Comparison of ENCODE assay signal across 22 mouse cellular contexts in the genomic region with DNA sequence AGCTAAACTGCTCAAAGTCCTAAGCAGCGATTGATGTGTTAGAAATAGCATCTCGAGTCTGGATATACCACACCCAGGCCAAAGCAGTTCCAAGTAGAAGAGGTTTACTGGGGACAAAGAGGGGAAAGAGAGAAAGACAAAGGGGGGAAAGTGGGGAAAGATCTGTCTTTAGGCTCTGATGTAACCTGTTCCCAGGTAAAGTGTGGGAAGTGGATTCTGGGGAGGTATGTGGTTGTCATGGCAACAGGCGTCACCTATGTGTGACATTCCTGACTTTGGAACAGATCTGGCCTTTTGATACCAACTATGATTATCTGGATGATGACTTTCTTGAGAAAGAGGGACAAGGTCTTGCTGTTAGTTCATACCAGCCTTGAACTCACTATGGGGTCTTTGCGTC.
A peak's percentile ranks its signal among the peaks of the same experiment; 100 is the strongest.
DNase-seq lines count a peak whose midpoint lies in the region; ATAC-seq lines count a peak whose summit lies in the region.
"Had no signal": no experiment of that assay in that cellular context is flagged by ENCODE, and none has a peak within 500 bp of the region (broad histone marks: within the 10 kb centered on the region; RNA-seq: fewer than 3 reads in every experiment).

No protein-coding gene starts in this region.

- H3K4me3 ChIP-seq in heart, embryonic 10.5 days: no peak overlapping the region
- H3K4me3 ChIP-seq in midbrain, embryonic 10.5 days: no peak overlapping the region
- no peak overlapping the region for H3K4me3 ChIP-seq in midbrain, embryonic 14.5 days (replicated peaks; ENCODE audit: low read depth, low read length)
- no peak overlapping the region for H3K4me3 ChIP-seq in embryonic facial prominence, embryonic 10.5 days
- H3K4me3 ChIP-seq: embryonic facial prominence, embryonic 13.5 days; embryonic facial prominence, embryonic 15.5 days; erythroblast, embryonic 14.5 days; forebrain, embryonic 10.5 days; forebrain, embryonic 12.5 days had no signal

- H3K4me1 ChIP-seq in heart, embryonic 10.5 days: peaks cover 40% of the 10 kb centered on the region
- H3K4me1 ChIP-seq in midbrain, embryonic 10.5 days: peaks cover 48% of the 10 kb centered on the region
- H3K4me1 ChIP-seq in midbrain, embryonic 14.5 days (ENCODE audit: control insufficient read depth, insufficient read depth, low read length): peaks cover 16% of the 10 kb centered on the region
- peaks cover 27% of the 10 kb centered on the region for H3K4me1 ChIP-seq in embryonic facial prominence, embryonic 10.5 days

- ATAC-seq in midbrain, embryonic 14.5 days (ENCODE audit: low FRiP score, low TSS enrichment): no peak
- ATAC-seq: activated CD4-positive, CD25-positive, alpha-beta regulatory T cell, adult 4 months; forebrain, embryonic 14.5 days; forebrain, embryonic 16.5 days had no signal

- no peaks in the 10 kb centered on the region for H3K27me3 ChIP-seq in heart, embryonic 10.5 days (ENCODE audit: insufficient read depth, poor library complexity, severe bottlenecking)
- H3K27me3 ChIP-seq in midbrain, embryonic 10.5 days (ENCODE audit: low read depth, poor library complexity, severe bottlenecking): peaks cover 12% of the 10 kb centered on the region
- H3K27me3 ChIP-seq in midbrain, embryonic 14.5 days (ENCODE audit: control insufficient read depth, insufficient read depth, low read length): no peaks in the 10 kb centered on the region
- peaks cover 45% of the 10 kb centered on the region for H3K27me3 ChIP-seq in embryonic facial prominence, embryonic 10.5 days (replicated peaks; ENCODE audit: low read depth, poor library complexity, severe bottlenecking)
- H3K27me3 ChIP-seq: embryonic facial prominence, embryonic 15.5 days; forebrain, embryonic 12.5 days had no signal

- no peak overlapping the region for H3K4me2 ChIP-seq in midbrain, embryonic 14.5 days (ENCODE audit: low read length)
- H3K4me2 ChIP-seq: embryonic facial prominence, embryonic 13.5 days; embryonic facial prominence, embryonic 15.5 days; forebrain, embryonic 12.5 days had no signal

- H3K36me3 ChIP-seq in heart, embryonic 10.5 days: no peaks in the 10 kb centered on the region
- H3K36me3 ChIP-seq in midbrain, embryonic 10.5 days: no peaks in the 10 kb centered on the region
- H3K36me3 ChIP-seq in midbrain, embryonic 14.5 days (ENCODE audit: control insufficient read depth, insufficient read depth, low read length): no peaks in the 10 kb centered on the region
- H3K36me3 ChIP-seq in embryonic facial prominence, embryonic 10.5 days (replicated peaks): no peaks in the 10 kb centered on the region
- H3K36me3 ChIP-seq: embryonic facial prominence, embryonic 13.5 days; embryonic facial prominence, embryonic 15.5 days; forebrain, embryonic 10.5 days; forebrain, embryonic 12.5 days had no signal

- intact Hi-C loops in heart, postnatal 10 days (cut with DNase I): no loop called here

- no peaks in the 10 kb centered on the region for H3K9me3 ChIP-seq in heart, embryonic 10.5 days
- H3K9me3 ChIP-seq in midbrain, embryonic 10.5 days (replicated peaks): no peaks in the 10 kb centered on the region
- no peaks in the 10 kb centered on the region for H3K9me3 ChIP-seq in midbrain, embryonic 14.5 days (ENCODE audit: control insufficient read depth, low read length)
- no peaks in the 10 kb centered on the region for H3K9me3 ChIP-seq in embryonic facial prominence, embryonic 10.5 days
- H3K9me3 ChIP-seq: embryonic facial prominence, embryonic 13.5 days; embryonic facial prominence, embryonic 15.5 days; forebrain, embryonic 10.5 days; forebrain, embryonic 12.5 days had no signal

- no peak overlapping the region for H3K27ac ChIP-seq in heart, embryonic 10.5 days
- peak overlapping the region; percentile 87; the same call in 1 of the 2 replicates for H3K27ac ChIP-seq in midbrain, embryonic 10.5 days (replicated peaks)
- H3K27ac ChIP-seq in midbrain, embryonic 14.5 days (replicated peaks; ENCODE audit: low read depth, low read length): no peak overlapping the region
- H3K27ac ChIP-seq in embryonic facial prominence, embryonic 10.5 days (replicated peaks): no peak overlapping the region
- H3K27ac ChIP-seq: embryonic facial prominence, embryonic 13.5 days; embryonic facial prominence, embryonic 15.5 days; forebrain, embryonic 12.5 days had no signal

- H3K9ac ChIP-seq in midbrain, embryonic 14.5 days (replicated peaks; ENCODE audit: low read length): no peak overlapping the region
- H3K9ac ChIP-seq: embryonic facial prominence, embryonic 13.5 days; embryonic facial prominence, embryonic 15.5 days; forebrain, embryonic 12.5 days had no signal

- DNase-seq in heart, embryonic 10.5 days (ENCODE audit: low spot score): peak; percentile 45
- DNase-seq in heart, postnatal 10 days: no peak
- DNase-seq in midbrain, embryonic 10.5 days (ENCODE audit: low spot score): no peak
- DNase-seq in midbrain, embryonic 14.5 days: no peak
- peak; percentile 28 for DNase-seq in R1 (ENCODE audit: low read depth, low spot score)
- DNase-seq in embryonic facial prominence, embryonic 10.5 days (ENCODE audit: low spot score): no peak
- DNase-seq: adrenal gland, adult 8-10 months; adrenal gland, postnatal 14 days; adrenal gland, postnatal 36 days; cerebellum, adult 11-12 months; cerebellum, adult 2 months; cerebellum, adult 9-10 months; cerebellum, postnatal 10 days; cerebellum, postnatal 25 days had no signal

- WGBS in heart, embryonic 10.5 days: 67% methylated on average over 4 of the region's 4 CpGs
- 87% methylated on average over 4 of the region's 4 CpGs for WGBS in midbrain, embryonic 10.5 days
- WGBS in midbrain, embryonic 14.5 days: 93% methylated on average over 4 of the region's 4 CpGs
- 86% methylated on average over 4 of the region's 4 CpGs for WGBS in embryonic facial prominence, embryonic 10.5 days

Comparison
In these comparisons a context has a peak if more than half of its experiments do, and no peak if none do; other contexts are left out.
1. DNase-seq: peak in heart, embryonic 10.5 days (single experiment) and R1 (single experiment); none in heart, postnatal 10 days (0 of 2), midbrain, embryonic 10.5 days (single experiment), midbrain, embryonic 14.5 days (single experiment) and embryonic facial prominence, embryonic 10.5 days (single experiment).